Mouse (Mus musculus) T-cell, adult 2 months (primary cell): ENCODE measurements around the gene Olfr1188.
"Not testable (repeated sequence)": the region's sequence is repeated elsewhere in the genome, so short reads cannot be mapped to it uniquely, and the experiment has no call there.

Experiments
- DNase-seq: peaks from one replicate; pipeline ENCODE4 v3.0.0; 2022; ENCODE audit warnings: low spot score

The Olfr1188 gene

GRCm38 (mm10) chr2:88556635-88557034 lies at the start of gene Olfr1188:
Gene Olfr1188 (plus strand): TSS chr2:88556935.
- DNase-seq, result no peak

- no peak for DNase-seq
These were observed 38.5 kb upstream of the Olfr1188 start, which contains the start of gene Olfr1186 for GRCm38 (mm10) chr2:88518251-88518650. Gene Olfr1186 (plus strand): TSS chr2:88518551.

GRCm38 (mm10) chr2:88525720-88526119 lies 31.0 kb upstream of the Olfr1188 start:
- DNase-seq, result no peak

GRCm38 (mm10) chr2:88572696-88573095 lies 16.0 kb downstream of the Olfr1188 start:
- not testable (repeated sequence) for DNase-seq

- DNase-seq, result no peak
These were observed 29.4 kb downstream of the Olfr1188 start, which contains the start of gene Olfr1189 for GRCm38 (mm10) chr2:88586154-88586553. Gene Olfr1189 (plus strand): TSS chr2:88586454.
